Mouse (Mus musculus): ENCODE results near the gene Pax6. TPM values are rescaled to one million over a fixed set of nuclear protein-coding genes. Genes with fewer than 3 reads are reported as not detected.
A peak's percentile ranks its signal among the peaks of the same experiment; 100 is the strongest.

Pax6 gene
- polyA plus RNA-seq, 1 experiment from 2014 or later, result 22.9 TPM

DNA sequence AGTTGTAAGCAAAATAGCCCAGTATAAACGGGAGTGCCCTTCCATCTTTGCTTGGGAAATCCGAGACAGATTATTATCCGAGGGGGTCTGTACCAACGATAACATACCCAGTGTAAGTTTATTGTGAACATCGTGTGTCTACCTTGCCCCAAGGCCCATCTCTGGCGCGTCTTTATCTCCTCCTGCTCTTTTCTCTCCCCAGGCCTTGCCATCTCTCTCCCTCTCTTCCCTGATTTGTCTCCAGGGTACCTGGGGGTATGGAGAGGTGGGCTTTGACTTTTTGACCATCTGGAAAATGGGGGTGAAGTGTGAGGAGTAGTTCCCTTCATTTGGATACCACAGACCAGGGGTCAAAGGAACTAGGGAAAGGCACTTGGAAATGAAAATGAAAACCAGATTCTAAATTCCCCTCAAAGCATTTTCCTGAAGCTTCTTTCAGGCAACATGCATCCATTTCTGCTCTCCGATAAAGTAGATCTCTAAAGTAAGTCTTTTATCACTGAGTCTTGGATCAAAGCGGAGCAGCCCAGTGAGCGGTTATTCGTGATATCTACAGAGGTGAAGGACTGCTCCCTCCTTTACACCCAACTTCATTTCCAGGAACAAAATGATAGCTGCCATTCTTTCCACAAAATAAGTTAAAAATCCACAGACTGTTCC is 16.4 kb downstream of the Pax6 start:
- H3K9me3 ChIP-seq (ENCODE audit: control insufficient read depth, low read length), result no peaks in the 10 kb centered on the region
- H3K36me3 ChIP-seq (ENCODE audit: control insufficient read depth, insufficient read depth, low read length), result no peaks in the 10 kb centered on the region
- no peak for ATAC-seq (ENCODE audit: low FRiP score, low TSS enrichment)
- WGBS, result 12% methylated on average over 11 of the region's 11 CpGs
- H3K4me2 ChIP-seq (ENCODE audit: low read length), result peak overlapping the region; percentile 13; the same call in 1 of the 2 replicates
- H3K27ac ChIP-seq (replicated peaks; ENCODE audit: low read depth, low read length), result no peak overlapping the region
- DNase-seq, result peak; percentile 29
- no peak overlapping the region for H3K9ac ChIP-seq (replicated peaks; ENCODE audit: low read length)
- 0 out of 2 replicates have a peak, but pooled peaks cover 5% of the 10 kb centered on the region for H3K4me1 ChIP-seq (ENCODE audit: control insufficient read depth, insufficient read depth, low read length)
- H3K4me3 ChIP-seq (replicated peaks; ENCODE audit: low read depth, low read length), result no peak overlapping the region
- H3K27me3 ChIP-seq (ENCODE audit: control insufficient read depth, insufficient read depth, low read length), result peaks cover 90% of the 10 kb centered on the region

DNA sequence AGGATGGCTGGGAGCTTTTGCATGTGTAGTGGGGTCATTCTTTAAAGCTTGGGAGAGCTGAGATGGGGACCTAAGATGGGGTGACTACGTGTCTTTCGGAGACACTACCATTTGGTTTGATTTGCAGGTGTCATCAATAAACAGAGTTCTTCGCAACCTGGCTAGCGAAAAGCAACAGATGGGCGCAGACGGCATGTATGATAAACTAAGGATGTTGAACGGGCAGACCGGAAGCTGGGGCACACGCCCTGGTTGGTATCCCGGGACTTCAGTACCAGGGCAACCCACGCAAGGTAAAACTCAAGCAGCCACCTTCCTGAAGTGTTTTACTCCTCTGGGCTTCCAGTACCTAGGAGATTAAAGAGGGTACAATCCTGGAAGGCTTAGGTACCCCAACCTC is 17.0 kb downstream of the Pax6 start:
- Histone ChIP-seq H3K4me2 (ENCODE audit: low read length) (no peak overlapping the region), H3K27ac (replicated peaks; ENCODE audit: low read depth, low read length) (no peak overlapping the region)

DNA sequence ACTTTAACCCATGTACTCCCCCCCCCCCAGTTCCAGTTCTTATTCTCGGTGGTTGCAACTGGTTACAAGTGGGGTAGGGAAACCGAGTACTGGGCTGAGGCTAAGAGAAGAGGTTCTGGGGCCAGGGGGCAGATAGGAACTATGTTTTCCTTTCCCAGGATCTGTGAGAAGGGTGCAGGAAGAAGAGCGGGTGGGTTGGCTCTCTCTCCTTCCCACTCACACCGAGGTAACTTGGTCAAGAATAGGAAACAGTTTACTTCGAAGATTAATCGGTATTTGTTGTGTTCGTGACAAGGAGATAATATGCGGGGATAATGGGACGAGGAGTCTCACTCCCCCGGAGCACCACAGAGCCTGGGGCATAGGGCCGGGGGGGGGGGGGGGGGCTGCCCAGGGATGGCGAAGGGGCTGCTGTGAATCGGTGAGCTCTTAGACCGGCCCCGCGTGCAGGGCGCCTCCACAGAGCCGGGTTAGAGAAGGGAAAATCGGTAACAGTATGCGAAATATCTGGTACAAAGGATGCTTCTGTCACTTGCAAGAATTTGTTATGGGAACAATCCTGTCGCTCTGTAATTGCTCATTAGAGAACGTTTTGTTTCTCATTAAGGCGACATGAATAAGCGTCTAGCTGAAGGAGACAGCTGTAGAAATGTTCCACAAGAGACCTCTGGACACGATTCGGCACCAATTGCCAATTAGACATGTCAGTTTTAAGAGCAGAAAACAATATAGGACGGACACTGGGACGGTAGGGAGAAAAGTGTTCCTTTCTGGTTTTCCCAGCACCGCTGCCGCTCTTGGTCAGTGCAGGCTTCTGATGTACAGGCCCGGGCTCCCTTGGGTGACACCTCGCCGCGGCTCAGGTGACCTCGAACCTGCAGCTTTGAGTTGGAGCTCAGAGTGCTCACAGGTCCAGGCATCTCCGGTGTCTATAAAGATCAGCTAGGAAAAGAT is 17.9 kb downstream of the Pax6 start:
- Histone ChIP-seq H3K4me3 (replicated peaks; ENCODE audit: low read depth, low read length) (no peak overlapping the region), H3K36me3 (ENCODE audit: control insufficient read depth, insufficient read depth, low read length) (no peaks in the 10 kb centered on the region), H3K9me3 (ENCODE audit: control insufficient read depth, low read length) (no peaks in the 10 kb centered on the region), H3K9ac (replicated peaks; ENCODE audit: low read length) (no peak overlapping the region), H3K27ac (replicated peaks; ENCODE audit: low read depth, low read length) (no peak overlapping the region), H3K27me3 (ENCODE audit: control insufficient read depth, insufficient read depth, low read length) (peaks cover 91% of the 10 kb centered on the region), H3K4me2 (ENCODE audit: low read length) (peak overlapping the region; percentile 16), H3K4me1 (ENCODE audit: control insufficient read depth, insufficient read depth, low read length) (0 out of 2 replicates have a peak, but pooled peaks cover 5% of the 10 kb centered on the region)
- WGBS, result 2% methylated on average over 36 of the region's 36 CpGs
- peak; percentile 32 for DNase-seq
- ATAC-seq (ENCODE audit: low FRiP score, low TSS enrichment), result no peak

More for the DNA sequence above, 17.0 kb downstream of the Pax6 start:
- Histone ChIP-seq H3K9ac (replicated peaks; ENCODE audit: low read length) (no peak overlapping the region), H3K36me3 (ENCODE audit: control insufficient read depth, insufficient read depth, low read length) (no peaks in the 10 kb centered on the region), H3K27me3 (ENCODE audit: control insufficient read depth, insufficient read depth, low read length) (peaks cover 90% of the 10 kb centered on the region), H3K4me3 (replicated peaks; ENCODE audit: low read depth, low read length) (no peak overlapping the region), H3K9me3 (ENCODE audit: control insufficient read depth, low read length) (no peaks in the 10 kb centered on the region), H3K4me1 (ENCODE audit: control insufficient read depth, insufficient read depth, low read length) (0 out of 2 replicates have a peak, but pooled peaks cover 5% of the 10 kb centered on the region)
- ATAC-seq (ENCODE audit: low FRiP score, low TSS enrichment), result no peak
- 14% methylated on average over 11 of the region's 11 CpGs for WGBS
- DNase-seq, result peak; percentile 7

DNA sequence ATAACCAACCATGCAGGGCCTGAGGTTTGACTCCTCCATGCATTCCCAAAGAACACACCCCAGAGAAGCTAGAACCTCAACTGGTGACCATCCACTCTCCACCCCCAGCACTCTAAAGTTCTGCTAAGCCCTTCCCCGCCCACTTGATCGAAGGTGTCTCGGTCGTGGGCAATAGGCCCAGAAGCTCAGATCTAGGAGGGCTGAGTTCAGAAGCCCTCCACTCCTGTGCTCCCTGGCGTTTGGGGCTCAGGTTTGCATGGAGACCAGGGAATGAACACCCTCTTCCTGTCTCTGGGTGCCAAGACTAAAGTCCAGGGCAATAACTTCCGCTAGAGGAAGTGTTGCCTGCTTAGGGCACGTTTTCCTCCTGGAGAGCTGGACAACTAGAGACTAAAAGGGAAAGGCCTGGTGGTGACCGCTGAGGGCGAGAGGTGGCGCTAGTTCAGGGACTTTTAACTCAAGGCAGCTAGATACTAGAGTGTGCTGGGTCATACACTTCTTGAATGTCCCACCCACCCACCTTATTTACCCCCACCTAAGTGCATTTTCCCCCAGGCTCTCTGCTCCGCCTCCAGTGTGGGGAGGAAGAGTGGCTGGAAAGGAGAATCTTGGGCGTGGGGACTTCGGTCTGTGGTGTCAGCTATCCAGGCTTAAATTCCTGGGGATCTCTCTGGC is 18.8 kb downstream of the Pax6 start:
- 2% methylated on average over 13 of the region's 13 CpGs for WGBS
- no peak overlapping the region for H3K9ac ChIP-seq (replicated peaks; ENCODE audit: low read length)
- no peak overlapping the region for H3K4me3 ChIP-seq (replicated peaks; ENCODE audit: low read depth, low read length)
- peak overlapping the region; percentile 35 for H3K4me2 ChIP-seq (ENCODE audit: low read length)
- 0 out of 2 replicates have a peak, but pooled peaks cover 5% of the 10 kb centered on the region for H3K4me1 ChIP-seq (ENCODE audit: control insufficient read depth, insufficient read depth, low read length)
- peak; percentile 53 for DNase-seq
- ATAC-seq (ENCODE audit: low FRiP score, low TSS enrichment), result peak; percentile 22; the same call in 1 of the 2 replicates
- H3K27me3 ChIP-seq (ENCODE audit: control insufficient read depth, insufficient read depth, low read length), result peaks cover 91% of the 10 kb centered on the region
- H3K9me3 ChIP-seq (ENCODE audit: control insufficient read depth, low read length), result no peaks in the 10 kb centered on the region
- H3K36me3 ChIP-seq (ENCODE audit: control insufficient read depth, insufficient read depth, low read length), result no peaks in the 10 kb centered on the region
- H3K27ac ChIP-seq (replicated peaks; ENCODE audit: low read depth, low read length), result 0 out of 2 replicates have a peak overlapping the region, but pooled peaks have one; percentile 22

DNA sequence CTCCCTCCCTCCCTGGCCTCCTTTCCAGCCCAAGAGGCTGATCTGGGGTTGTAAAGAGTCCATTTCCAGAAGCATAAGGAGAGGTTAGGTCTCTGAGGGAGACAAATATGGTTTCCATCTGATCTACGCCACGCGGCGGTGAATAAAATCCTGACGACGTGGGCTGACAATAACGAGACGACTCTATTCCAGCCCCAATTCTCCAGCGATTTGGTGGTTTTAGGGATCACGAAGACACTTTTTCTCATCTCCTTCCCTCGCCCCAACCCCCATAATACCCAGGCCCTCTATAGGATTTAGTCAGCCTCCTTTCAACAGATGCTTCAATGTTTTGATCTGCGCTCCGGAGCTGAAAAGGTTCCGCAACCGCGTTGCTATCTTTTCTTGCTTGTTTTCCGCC is 19.3 kb downstream of the Pax6 start:
- Histone ChIP-seq H3K27ac (replicated peaks; ENCODE audit: low read depth, low read length) (0 out of 2 replicates have a peak overlapping the region, but pooled peaks have one; percentile 22), H3K4me3 (replicated peaks; ENCODE audit: low read depth, low read length) (peak overlapping the region; percentile 2; the same call in 1 of the 2 replicates), H3K9ac (replicated peaks; ENCODE audit: low read length) (no peak overlapping the region), H3K9me3 (ENCODE audit: control insufficient read depth, low read length) (no peaks in the 10 kb centered on the region), H3K4me2 (ENCODE audit: low read length) (peak overlapping the region; percentile 35), H3K27me3 (ENCODE audit: control insufficient read depth, insufficient read depth, low read length) (peaks cover 92% of the 10 kb centered on the region), H3K4me1 (ENCODE audit: control insufficient read depth, insufficient read depth, low read length) (0 out of 2 replicates have a peak, but pooled peaks cover 5% of the 10 kb centered on the region), H3K36me3 (ENCODE audit: control insufficient read depth, insufficient read depth, low read length) (no peaks in the 10 kb centered on the region)
- WGBS, result 2% methylated on average over 17 of the region's 17 CpGs
- peak; percentile 57 for DNase-seq
- ATAC-seq (ENCODE audit: low FRiP score, low TSS enrichment), result peak; percentile 7; the same call in 1 of the 2 replicates

DNA sequence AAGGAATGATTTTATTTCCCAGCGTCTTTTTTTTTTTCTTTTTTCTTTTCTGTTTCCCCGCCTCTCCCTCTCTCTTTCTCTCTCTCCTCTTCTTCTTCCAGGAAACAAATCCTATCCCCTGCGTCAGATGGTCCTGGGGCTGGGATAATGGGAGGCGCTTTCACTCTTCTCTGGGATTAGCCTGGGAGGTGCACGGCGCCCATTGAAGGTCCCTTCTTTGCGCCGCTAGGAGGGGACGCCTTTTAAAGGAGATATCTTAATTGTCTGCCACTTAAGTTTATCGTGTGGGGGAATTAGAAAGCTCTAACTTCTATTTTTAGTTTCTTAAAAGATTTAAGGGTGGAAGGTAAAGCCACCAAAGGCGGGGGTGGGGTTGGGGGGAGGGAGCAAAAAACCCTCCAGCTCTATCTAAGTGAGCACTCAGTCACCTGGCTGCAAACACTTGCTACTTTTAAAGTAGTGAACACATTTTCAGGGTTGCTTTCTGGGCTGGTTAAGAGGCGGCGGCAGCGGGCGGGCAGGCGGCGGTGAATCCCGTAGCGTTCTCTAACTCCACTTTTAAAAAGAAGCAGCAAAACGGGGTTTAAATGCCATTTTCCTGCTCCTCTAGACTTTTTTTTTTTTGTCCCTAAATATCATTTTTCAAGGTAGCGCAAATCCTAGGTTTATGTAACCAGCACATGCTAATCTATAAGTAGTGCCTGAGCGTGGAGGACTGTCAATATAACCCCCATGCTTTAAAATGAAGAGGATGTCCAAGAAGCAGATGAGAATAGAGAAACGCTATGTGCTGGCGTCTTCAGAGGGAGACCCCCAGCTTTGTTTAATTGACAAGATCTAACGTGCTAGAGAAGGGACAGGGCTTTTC is 20.0 kb downstream of the Pax6 start:
- peak overlapping the region; percentile 35 for H3K4me2 ChIP-seq (ENCODE audit: low read length)
- H3K36me3 ChIP-seq (ENCODE audit: control insufficient read depth, insufficient read depth, low read length), result no peaks in the 10 kb centered on the region
- no peak overlapping the region for H3K9ac ChIP-seq (replicated peaks; ENCODE audit: low read length)
- peak overlapping the region; percentile 2; the same call in 1 of the 2 replicates for H3K4me3 ChIP-seq (replicated peaks; ENCODE audit: low read depth, low read length)
- under 1% methylated on average over 25 of the region's 25 CpGs for WGBS
- H3K27me3 ChIP-seq (ENCODE audit: control insufficient read depth, insufficient read depth, low read length), result peaks cover 92% of the 10 kb centered on the region
- H3K9me3 ChIP-seq (ENCODE audit: control insufficient read depth, low read length), result no peaks in the 10 kb centered on the region
- 0 out of 2 replicates have a peak, but pooled peaks cover 5% of the 10 kb centered on the region for H3K4me1 ChIP-seq (ENCODE audit: control insufficient read depth, insufficient read depth, low read length)
- peak; percentile 29 for DNase-seq
- H3K27ac ChIP-seq (replicated peaks; ENCODE audit: low read depth, low read length), result no peak overlapping the region
- no peak for ATAC-seq (ENCODE audit: low FRiP score, low TSS enrichment)

DNA sequence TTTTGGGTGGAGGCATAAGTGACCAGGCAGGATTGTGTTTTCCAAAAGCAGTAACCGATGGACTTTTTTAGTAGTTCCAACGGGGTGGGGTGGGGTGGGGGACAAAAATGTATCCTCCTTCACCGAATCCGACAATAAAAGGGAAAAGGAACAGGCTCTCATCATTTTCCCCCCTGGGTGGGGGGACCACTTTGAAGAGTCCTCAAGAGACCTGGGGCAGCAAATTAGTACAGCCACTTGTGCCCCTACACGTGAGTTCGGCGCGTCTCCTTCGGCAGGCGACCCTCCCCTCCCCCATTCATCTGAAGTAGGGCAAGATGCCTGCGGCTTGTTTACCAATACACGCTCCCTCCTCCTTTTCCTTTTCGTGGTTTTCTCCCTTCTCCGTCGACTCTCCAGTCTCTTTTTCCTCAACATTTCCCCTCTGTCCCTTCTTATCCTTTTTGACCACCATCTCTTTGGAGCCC is 20.6 kb downstream of the Pax6 start:
- DNase-seq, result peak; percentile 48
- no peak overlapping the region for H3K9ac ChIP-seq (replicated peaks; ENCODE audit: low read length)
- H3K9me3 ChIP-seq (ENCODE audit: control insufficient read depth, low read length), result no peaks in the 10 kb centered on the region
- WGBS, result 2% methylated on average over 15 of the region's 15 CpGs
- H3K36me3 ChIP-seq (ENCODE audit: control insufficient read depth, insufficient read depth, low read length), result no peaks in the 10 kb centered on the region
- H3K4me3 ChIP-seq (replicated peaks; ENCODE audit: low read depth, low read length), result no peak overlapping the region
- 0 out of 2 replicates have a peak, but pooled peaks cover 5% of the 10 kb centered on the region for H3K4me1 ChIP-seq (ENCODE audit: control insufficient read depth, insufficient read depth, low read length)
- H3K27me3 ChIP-seq (ENCODE audit: control insufficient read depth, insufficient read depth, low read length), result peaks cover 87% of the 10 kb centered on the region
- peak overlapping the region; percentile 35 for H3K4me2 ChIP-seq (ENCODE audit: low read length)
- 0 out of 2 replicates have a peak overlapping the region, but pooled peaks have one; percentile 15 for H3K27ac ChIP-seq (replicated peaks; ENCODE audit: low read depth, low read length)
- no peak for ATAC-seq (ENCODE audit: low FRiP score, low TSS enrichment)
